Mouse (Mus musculus) stomach, embryonic 16.5 days (tissue): ENCODE data around the gene Bcl2l12. TPM values are rescaled to one million over a fixed set of nuclear protein-coding genes. Genes with fewer than 3 reads are reported as not detected.

Experiments used
- ATAC-seq: fragments of 200-750 bp; cut with Nextera tagmentation; 2 replicates; pipeline ENCODE4 v1.8.0; 2017; ENCODE audit warnings: moderate number of reproducible peaks, moderate TSS enrichment; ENCODE audit not compliant: insufficient read depth, low FRiP score
- H3K27ac ChIP-seq: fragments of 300-500 bp; sonication (generic); 2 replicates; pipeline ENCODE4 v1.5.1; 2014; ENCODE audit warnings: low read length
- H3K27me3 ChIP-seq: fragments of 300-500 bp; sonication (generic); 2 replicates; pipeline ENCODE4 v1.6.1; 2014; ENCODE audit warnings: low read length, control low read depth, mixed read lengths; ENCODE audit not compliant: control insufficient read depth, insufficient read depth
- H3K36me3 ChIP-seq: fragments of 300-500 bp; sonication (generic); 2 replicates; pipeline ENCODE4 v1.6.1; 2014; ENCODE audit warnings: low read length; ENCODE audit not compliant: control insufficient read depth, insufficient read depth
- H3K4me1 ChIP-seq: fragments of 300-500 bp; sonication (generic); 2 replicates; pipeline ENCODE4 v1.6.1; 2014; ENCODE audit warnings: low read length, control low read depth, mixed read lengths; ENCODE audit not compliant: control insufficient read depth, insufficient read depth
- H3K4me2 ChIP-seq: fragments of 300-500 bp; sonication (generic); 2 replicates; pipeline ENCODE4 v1.6.1; 2014; ENCODE audit warnings: low read depth, low read length, mixed read lengths
- H3K4me3 ChIP-seq: fragments of 300-500 bp; sonication (generic); replicated peaks from 2 replicates; pipeline ENCODE4 v1.5.1; 2014; ENCODE audit warnings: mild to moderate bottlenecking, low read length
- H3K9ac ChIP-seq: fragments of 300-500 bp; sonication (generic); 2 replicates; pipeline ENCODE4 v1.6.1; 2014; ENCODE audit warnings: low read length
- H3K9me3 ChIP-seq: fragments of 300-500 bp; sonication (generic); replicated peaks from 2 replicates; pipeline ENCODE4 v1.6.1; 2016; ENCODE audit warnings: low read length, control low read depth; ENCODE audit not compliant: control insufficient read depth
- WGBS: fragments of 180-500 bp; shearing (Covaris S2); extraction: QIAGEN DNeasy Blood & Tissue Kit; methylation state at CpG from one replicate; pipeline ENCODE4 v1.1.7; 2014; 5-methylcytosine and 5-hydroxymethylcytosine counted together
- microRNA-seq: library from miRNA; unstranded; fragments of <30 nt; microRNA quantifications from one replicate; pipeline ENCODE4, GENCODE M21; 2016
- polyA plus RNA-seq: library from polyadenylated mRNA; unstranded; fragments of >200 nt; fragmentation: Nextera tagmentation; extraction: Ambion mirVana; gene quantifications from 2 replicates; pipeline ENCODE4 v1.2.1, GENCODE M21; 2015

Gene Bcl2l12
- polyA plus RNA-seq, 1 experiment from 2014 or later: 45.8 TPM

DNA sequence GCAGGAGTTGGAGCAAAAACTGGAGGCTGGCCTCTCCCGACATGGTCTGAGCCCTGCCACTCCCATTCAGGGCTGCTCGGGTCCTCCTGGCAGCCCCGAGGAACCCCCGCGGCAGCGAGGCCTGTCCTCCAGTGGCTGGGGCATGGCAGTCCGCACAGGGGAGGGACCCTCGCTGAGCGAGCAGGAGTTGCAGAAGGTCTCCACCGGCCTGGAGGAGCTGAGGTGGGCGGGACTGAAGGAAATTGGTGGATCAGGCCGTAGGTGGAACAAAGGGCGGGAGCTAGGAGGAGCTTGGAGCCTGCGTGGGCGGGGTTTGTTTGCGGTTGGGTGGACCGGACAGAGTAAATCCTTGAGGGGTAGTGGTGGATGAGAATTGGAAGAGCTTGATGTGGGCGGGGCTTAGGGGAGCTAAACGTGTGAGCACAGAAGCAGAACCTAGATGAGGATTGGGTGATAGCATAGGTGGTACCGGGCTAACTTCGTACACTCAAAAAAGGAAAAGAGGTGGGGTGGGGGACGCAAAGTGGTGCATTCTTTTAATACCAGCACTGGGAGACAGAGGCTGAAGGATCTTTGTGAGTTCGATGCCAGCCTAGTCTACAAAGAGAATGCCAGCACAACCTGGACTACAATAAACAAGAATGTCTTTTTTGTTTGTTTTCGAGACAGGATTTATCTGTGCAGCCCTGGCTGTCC, 45.8 kb downstream of the Bcl2l12 start:
- peak overlapping the region; percentile 98 for H3K4me2 ChIP-seq
- peak overlapping the region; percentile 89 for H3K27ac ChIP-seq
- 6% methylated on average over 24 of the region's 24 CpGs for WGBS
- ATAC-seq: peak; percentile 94
- peaks cover 17% of the 10 kb centered on the region; the same call in 1 of the 2 replicates for H3K27me3 ChIP-seq
- H3K4me3 ChIP-seq: peak overlapping the region; percentile 67
- H3K36me3 ChIP-seq: no peaks in the 10 kb centered on the region
- H3K4me1 ChIP-seq: peaks cover 7% of the 10 kb centered on the region
- no peaks in the 10 kb centered on the region for H3K9me3 ChIP-seq
- peak overlapping the region; percentile 82 for H3K9ac ChIP-seq

DNA sequence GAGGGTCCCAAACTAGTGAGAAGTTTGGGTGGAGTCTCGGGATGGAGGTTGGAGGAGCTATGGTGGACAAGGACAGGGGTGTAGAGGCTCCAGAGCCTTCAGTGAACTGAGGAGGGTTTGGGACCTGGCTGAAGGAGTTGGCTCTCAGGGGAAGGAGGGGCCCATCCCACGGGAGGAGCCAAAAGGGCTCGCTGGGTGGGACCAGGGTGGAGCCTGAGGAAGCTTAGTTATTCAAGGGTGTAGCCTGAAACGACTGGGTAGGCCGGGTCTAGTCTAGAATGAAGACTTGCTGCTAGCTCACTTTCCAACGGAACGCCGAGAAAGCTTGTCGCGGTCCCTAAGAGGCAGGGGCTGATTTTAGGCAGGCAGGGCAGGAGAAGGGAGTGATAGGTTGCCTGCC, 46.6 kb downstream of the Bcl2l12 start:
- Histone ChIP-seq H3K27ac (peak overlapping the region; percentile 89), H3K9ac (peak overlapping the region; percentile 82), H3K27me3 (peaks cover 17% of the 10 kb centered on the region; the same call in 1 of the 2 replicates), H3K4me1 (peaks cover 7% of the 10 kb centered on the region), H3K36me3 (no peaks in the 10 kb centered on the region), H3K4me3 (peak overlapping the region; percentile 67), H3K4me2 (peak overlapping the region; percentile 98), H3K9me3 (no peaks in the 10 kb centered on the region)
- WGBS: 1% methylated on average over 10 of the region's 10 CpGs
- ATAC-seq: peak; percentile 85

- H3K4me2 ChIP-seq: no peak overlapping the region
Observed at GRCm38 (mm10) chr7:44949922-44950321, 48.6 kb downstream of the Bcl2l12 start.

GRCm38 (mm10) chr7:44942904-44943303, 55.6 kb downstream of the Bcl2l12 start, which contains the start of gene Tsks:
Tsks (plus strand) TSS chr7:44943204.
- 78% methylated on average over 7 of the region's 7 CpGs for WGBS
- ATAC-seq: no peak
- H3K9me3 ChIP-seq: no peaks in the 10 kb centered on the region

More at GRCm38 (mm10) chr7:44949922-44950321, 48.6 kb downstream of the Bcl2l12 start:
- peaks cover 7% of the 10 kb centered on the region for H3K4me1 ChIP-seq
- H3K36me3 ChIP-seq: no peaks in the 10 kb centered on the region
- H3K27ac ChIP-seq: no peak overlapping the region
- no peaks in the 10 kb centered on the region for H3K9me3 ChIP-seq
- no peak for ATAC-seq
- H3K9ac ChIP-seq: no peak overlapping the region
- H3K4me3 ChIP-seq: no peak overlapping the region
- H3K27me3 ChIP-seq: peaks cover 17% of the 10 kb centered on the region; the same call in 1 of the 2 replicates
- 70% methylated on average over 6 of the region's 6 CpGs for WGBS

More at GRCm38 (mm10) chr7:44942904-44943303, 55.6 kb downstream of the Bcl2l12 start, which contains the start of gene Tsks:
- no peaks in the 10 kb centered on the region for H3K27me3 ChIP-seq
- H3K36me3 ChIP-seq: no peaks in the 10 kb centered on the region
- no peak within 1 kb of the TSS for H3K4me2 ChIP-seq
- H3K9ac ChIP-seq: no peak within 1 kb of the TSS
- no peak within 1 kb of the TSS for H3K4me3 ChIP-seq
- no peaks in the 10 kb centered on the region for H3K4me1 ChIP-seq
- H3K27ac ChIP-seq: no peak within 1 kb of the TSS

Small RNAs within 50 kb of the gene (microRNA-seq; reads per million reads assigned to microRNA genes)
- gene Mir7054: 0.83 reads per million

Other genes starting within 250 kb of the Bcl2l12 start
- 1.8 and 2.3 TPM in 2 replicates for gene Zfp473, start 247.7 kb downstream of the Bcl2l12 start, polyA plus RNA-seq
- 73.8 and 83.1 TPM in 2 replicates for gene Nup62, start 182.6 kb downstream of the Bcl2l12 start, polyA plus RNA-seq
- gene Il4i1, start 182.3 kb downstream of the Bcl2l12 start, polyA plus RNA-seq: 0.88 and 1.3 TPM in 2 replicates
- 3.8 and 4.6 TPM in 2 replicates for gene Atf5, start 182.1 kb downstream of the Bcl2l12 start, polyA plus RNA-seq
- 73.5 and 83.1 TPM in 2 replicates for gene Akt1s1, start 149.7 kb downstream of the Bcl2l12 start, polyA plus RNA-seq
- 71.7 and 74.1 TPM in 2 replicates for gene Tbc1d17, start 149.6 kb downstream of the Bcl2l12 start, polyA plus RNA-seq
- 32.6 and 34.8 TPM in 2 replicates for gene Pnkp, start 141.6 kb downstream of the Bcl2l12 start, polyA plus RNA-seq
- gene Ptov1, start 128.9 kb downstream of the Bcl2l12 start, polyA plus RNA-seq: 150 and 156 TPM in 2 replicates
- 89.9 and 94.0 TPM in 2 replicates for gene Med25, start 106.0 kb downstream of the Bcl2l12 start, polyA plus RNA-seq
- 23.1 and 24.7 TPM in 2 replicates for gene Fuz, start 102.6 kb downstream of the Bcl2l12 start, polyA plus RNA-seq
- gene Ap2a1, start 69.2 kb downstream of the Bcl2l12 start, polyA plus RNA-seq: 52.6 and 55.6 TPM in 2 replicates
- gene Tsks, start 55.5 kb downstream of the Bcl2l12 start, polyA plus RNA-seq: 0.06 TPM in 1 of 2 replicates, not detected in the other
- gene Cpt1c, start 23.9 kb downstream of the Bcl2l12 start, polyA plus RNA-seq: 19.9 and 23.4 TPM in 2 replicates
- 302 and 324 TPM in 2 replicates for gene Prmt1, start 12.1 kb downstream of the Bcl2l12 start, polyA plus RNA-seq
- 96.2 and 96.4 TPM in 2 replicates for gene Irf3, start 1.1 kb downstream of the Bcl2l12 start, polyA plus RNA-seq
- gene Scaf1, start 17.7 kb upstream of the Bcl2l12 start, polyA plus RNA-seq: 22.9 and 24.5 TPM in 2 replicates
- gene Rras, start 19.2 kb upstream of the Bcl2l12 start, polyA plus RNA-seq: 63.6 and 68.0 TPM in 2 replicates
- gene Prr12, start 54.2 kb upstream of the Bcl2l12 start, polyA plus RNA-seq: 8.3 and 8.7 TPM in 2 replicates
- gene Nosip, start 63.7 kb upstream of the Bcl2l12 start, polyA plus RNA-seq: 55.7 TPM in 2 replicates
- 24.7 and 27.4 TPM in 2 replicates for gene Prrg2, start 64.0 kb upstream of the Bcl2l12 start, polyA plus RNA-seq
- 388 and 395 TPM in 2 replicates for gene Rcn3, start 93.5 kb upstream of the Bcl2l12 start, polyA plus RNA-seq
- 138 and 149 TPM in 2 replicates for gene Fcgrt, start 105.1 kb upstream of the Bcl2l12 start, polyA plus RNA-seq
- gene Rps11, start 125.7 kb upstream of the Bcl2l12 start, polyA plus RNA-seq: 1,225 and 1,374 TPM in 2 replicates
- 1,102 and 1,332 TPM in 2 replicates for gene Rpl13a, start 130.0 kb upstream of the Bcl2l12 start, polyA plus RNA-seq
- gene Gm45713, start 137.5 kb upstream of the Bcl2l12 start, polyA plus RNA-seq: not detected in 2 replicates
- 2.2 and 2.8 TPM in 2 replicates for gene Flt3l, start 137.7 kb upstream of the Bcl2l12 start, polyA plus RNA-seq
- 81.0 and 81.9 TPM in 2 replicates for gene Pih1d1, start 155.6 kb upstream of the Bcl2l12 start, polyA plus RNA-seq
- 39.5 and 49.2 TPM in 2 replicates for gene Aldh16a1, start 155.9 kb upstream of the Bcl2l12 start, polyA plus RNA-seq
- 0.15 and 0.22 TPM in 2 replicates for gene Slc17a7, start 165.2 kb upstream of the Bcl2l12 start, polyA plus RNA-seq
- not detected in 2 replicates for gene Gfy, start 180.9 kb upstream of the Bcl2l12 start, polyA plus RNA-seq
- not detected in 2 replicates for gene Pth2, start 182.3 kb upstream of the Bcl2l12 start, polyA plus RNA-seq
- 0.55 and 1.5 TPM in 2 replicates for gene Ccdc155, start 206.2 kb upstream of the Bcl2l12 start, polyA plus RNA-seq
- gene Dkkl1, start 213.4 kb upstream of the Bcl2l12 start, polyA plus RNA-seq: 2.1 and 4.9 TPM in 2 replicates
- gene Tead2, start 217.0 kb upstream of the Bcl2l12 start, polyA plus RNA-seq: 93.9 and 101 TPM in 2 replicates
- 2.7 and 5.0 TPM in 2 replicates for gene Cd37, start 240.4 kb upstream of the Bcl2l12 start, polyA plus RNA-seq
- not detected in 2 replicates for gene Slc6a16, start 242.4 kb upstream of the Bcl2l12 start, polyA plus RNA-seq